Mouse (Mus musculus) olfactory bulb, adult 2 months (tissue): Measurements from ENCODE around the gene Tpsb2.

Experiments used
- CTCF ChIP-seq: fragments of 200-500 bp; IDR thresholded peaks from 2 replicates; pipeline ENCODE4 v1.5.1; 2012; ENCODE audit warnings: low read depth, mild to moderate bottlenecking, low read length, moderate library complexity; ENCODE audit not compliant: insufficient read depth
- POLR2A ChIP-seq: fragments of 200-500 bp; IDR thresholded peaks from 2 replicates; pipeline ENCODE4 v1.6.1; 2012; ENCODE audit warnings: mild to moderate bottlenecking, low read depth, low read length, moderate library complexity; ENCODE audit not compliant: insufficient read depth

GRCm38 (mm10) chr17:25401491-25401890, 35.4 kb downstream of the Tpsb2 start:
- no peak for TF ChIP-seq CTCF
- no peak for TF ChIP-seq POLR2A
